Mouse (Mus musculus) embryonic facial prominence, embryonic 12.5 days (tissue): ENCODE measurements around the gene Rnf169. TPM values are rescaled to one million over a fixed set of nuclear protein-coding genes. Genes with fewer than 3 reads are reported as not detected.
"Not testable (repeated sequence)": the region's sequence is repeated elsewhere in the genome, so short reads cannot be mapped to it uniquely, and the experiment has no call there.

ENCODE experiments used
- ATAC-seq: fragments of 200-750 bp; cut with Nextera tagmentation; 2 replicates; pipeline ENCODE4 v1.8.0; 2017; ENCODE audit not compliant: insufficient number of reproducible peaks, insufficient read depth, low FRiP score, low TSS enrichment
- H3K27ac ChIP-seq: fragments of 300-500 bp; sonication (generic); 2 replicates; pipeline ENCODE4 v1.5.1; 2016; ENCODE audit warnings: mild to moderate bottlenecking
- H3K27me3 ChIP-seq: fragments of 300-500 bp; sonication (generic); 2 replicates; pipeline ENCODE4 v1.6.1; 2016; ENCODE audit warnings: mild to moderate bottlenecking, moderate library complexity
- H3K36me3 ChIP-seq: fragments of 300-500 bp; sonication (generic); 2 replicates; pipeline ENCODE4 v1.6.1; 2016; ENCODE audit warnings: mild to moderate bottlenecking
- H3K4me1 ChIP-seq: fragments of 300-500 bp; sonication (generic); 2 replicates; pipeline ENCODE4 v1.6.1; 2016
- H3K4me2 ChIP-seq: fragments of 300-500 bp; sonication (generic); replicated peaks from 2 replicates; pipeline ENCODE4 v1.6.1; 2016; ENCODE audit warnings: mild to moderate bottlenecking, moderate library complexity
- H3K4me3 ChIP-seq: fragments of 300-500 bp; sonication (generic); 2 replicates; pipeline ENCODE4 v1.5.1; 2016; ENCODE audit warnings: mild to moderate bottlenecking
- H3K9ac ChIP-seq: fragments of 300-500 bp; sonication (generic); 2 replicates; pipeline ENCODE4 v1.6.1; 2016; ENCODE audit warnings: mild to moderate bottlenecking, moderate library complexity
- H3K9me3 ChIP-seq: fragments of 300-500 bp; sonication (generic); 2 replicates; pipeline ENCODE4 v1.6.1; 2016; ENCODE audit warnings: mild to moderate bottlenecking, moderate library complexity
- WGBS: fragments of 180-500 bp; shearing (Covaris S2); methylation state at CpG from one replicate; pipeline ENCODE4 v1.1.7; 2016; 5-methylcytosine and 5-hydroxymethylcytosine counted together
- polyA plus RNA-seq: library from polyadenylated mRNA; unstranded; fragments of >200 nt; fragmentation: Nextera tagmentation; extraction: Ambion mirVana; gene quantifications from 2 replicates; pipeline ENCODE4 v1.2.1, GENCODE M21; 2016

The Rnf169 gene
- polyA plus RNA-seq, 1 experiment from 2014 or later = 8.1 TPM

GRCm38 (mm10) chr7:99978041-99978440, 2.2 kb downstream of the Rnf169 start:
- Histone ChIP-seq H3K4me3 (no peak overlapping the region), H3K4me1 (peaks cover 23% of the 10 kb centered on the region), H3K4me2 (no peak overlapping the region), H3K27ac (no peak overlapping the region), H3K9ac (no peak overlapping the region), H3K27me3 (no peaks in the 10 kb centered on the region), H3K9me3 (no peaks in the 10 kb centered on the region), H3K36me3 (no peaks in the 10 kb centered on the region)
- ATAC-seq = no peak
- 83% methylated on average over 2 of the region's 2 CpGs for WGBS

- Histone ChIP-seq H3K27me3 (no peaks in the 10 kb centered on the region), H3K9ac (no peak overlapping the region), H3K9me3 (no peaks in the 10 kb centered on the region), H3K4me3 (no peak overlapping the region), H3K27ac (no peak overlapping the region), H3K36me3 (no peaks in the 10 kb centered on the region), H3K4me2 (no peak overlapping the region), H3K4me1 (peaks cover 27% of the 10 kb centered on the region)
- WGBS = 86% methylated on average over 5 of the region's 5 CpGs
- no peak for ATAC-seq
Measured at GRCm38 (mm10) chr7:99975819-99976575, 4.3 kb downstream of the Rnf169 start.

GRCm38 (mm10) chr7:99974208-99974970, 5.9 kb downstream of the Rnf169 start:
- WGBS = 74% methylated on average over 10 of the region's 10 CpGs
- Histone ChIP-seq H3K27me3 (no peaks in the 10 kb centered on the region), H3K9me3 (no peaks in the 10 kb centered on the region), H3K4me3 (no peak overlapping the region), H3K4me1 (peaks cover 23% of the 10 kb centered on the region), H3K27ac (peak overlapping the region; percentile 4; the same call in 1 of the 2 replicates), H3K9ac (no peak overlapping the region), H3K4me2 (no peak overlapping the region), H3K36me3 (no peaks in the 10 kb centered on the region)
- ATAC-seq = no peak

DNA sequence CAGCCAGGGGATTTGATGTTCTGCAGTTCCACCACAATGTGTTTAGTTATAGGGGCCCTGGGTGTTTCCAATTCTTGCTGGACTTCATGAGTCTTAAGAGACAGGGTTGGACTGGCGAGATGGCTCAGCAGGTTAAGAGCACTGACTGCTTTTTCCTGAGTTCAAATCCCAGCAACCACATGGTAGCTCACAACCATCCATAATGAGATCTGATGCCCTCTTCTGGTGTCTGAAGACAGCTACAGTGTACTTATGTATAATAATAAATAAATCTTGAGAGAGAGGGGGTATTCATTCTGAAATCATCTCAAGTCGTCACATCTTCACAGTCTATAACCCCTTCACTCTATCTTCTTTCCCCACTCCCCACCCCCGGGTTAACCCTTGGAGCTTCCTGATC, 7.3 kb downstream of the Rnf169 start:
- not testable (repeated sequence) for H3K4me2 ChIP-seq, H3K9ac ChIP-seq, ATAC-seq, H3K27ac ChIP-seq, H3K27me3 ChIP-seq, H3K36me3 ChIP-seq, H3K9me3 ChIP-seq, H3K4me3 ChIP-seq
- 89% methylated on average over 3 of the region's 3 CpGs for WGBS
- H3K4me1 ChIP-seq = peaks cover 16% of the 10 kb centered on the region

- 82% methylated on average over 2 of the region's 2 CpGs for WGBS
- no peaks in the 10 kb centered on the region for H3K9me3 ChIP-seq
- no peak overlapping the region for H3K9ac ChIP-seq
- no peak overlapping the region for H3K4me3 ChIP-seq
- ATAC-seq = no peak
- 0 out of 2 replicates have a peak overlapping the region, but pooled peaks have one; percentile 30 for H3K27ac ChIP-seq
- H3K4me2 ChIP-seq = no peak overlapping the region
- no peaks in the 10 kb centered on the region for H3K27me3 ChIP-seq
- H3K4me1 ChIP-seq = peaks cover 14% of the 10 kb centered on the region
- no peaks in the 10 kb centered on the region for H3K36me3 ChIP-seq
Measured at GRCm38 (mm10) chr7:99971926-99972325, 8.3 kb downstream of the Rnf169 start.

GRCm38 (mm10) chr7:99969151-99969550, 11.1 kb downstream of the Rnf169 start:
- no peaks in the 10 kb centered on the region for H3K27me3 ChIP-seq
- no peak overlapping the region for H3K4me2 ChIP-seq
- no peak overlapping the region for H3K9ac ChIP-seq
- ATAC-seq = no peak
- no peak overlapping the region for H3K4me3 ChIP-seq
- no peak overlapping the region for H3K27ac ChIP-seq
- no peaks in the 10 kb centered on the region for H3K9me3 ChIP-seq
- WGBS = 88% methylated on average over 4 of the region's 4 CpGs
- peaks cover 36% of the 10 kb centered on the region for H3K4me1 ChIP-seq
- H3K36me3 ChIP-seq = no peaks in the 10 kb centered on the region

DNA sequence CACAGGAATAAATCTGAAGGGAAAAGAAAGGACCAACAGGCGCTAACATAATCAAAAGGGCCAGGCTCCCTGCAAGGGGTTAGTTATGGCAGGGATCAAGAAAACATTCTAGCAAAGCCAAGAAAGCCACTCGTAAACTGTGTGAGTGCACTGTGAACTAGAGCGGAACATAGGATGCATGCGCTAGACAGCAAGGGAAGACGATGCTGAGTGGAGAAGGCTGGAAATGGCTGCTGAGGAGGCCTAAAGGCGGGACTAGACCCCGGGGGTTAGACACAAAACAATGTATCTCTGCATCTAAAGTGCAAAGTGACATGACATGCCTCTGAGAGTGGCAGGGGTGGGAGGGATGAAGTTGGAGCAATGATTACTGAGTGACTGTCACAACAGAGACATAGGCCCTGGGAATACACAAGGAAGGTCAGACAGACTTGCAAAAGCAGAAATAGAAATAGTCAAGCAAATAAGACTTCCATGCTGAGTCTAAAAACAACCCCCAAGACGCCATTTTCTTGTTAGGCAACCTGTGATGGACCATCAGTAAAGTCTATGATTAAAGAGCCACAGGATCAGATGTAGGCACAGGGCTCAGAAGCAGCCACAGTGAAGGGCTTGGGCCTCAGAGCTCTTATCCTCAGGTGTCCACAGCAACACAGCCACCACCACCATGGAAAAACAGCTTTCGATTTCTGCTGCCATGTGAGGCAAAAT, 14.1 kb downstream of the Rnf169 start:
- H3K36me3 ChIP-seq = no peaks in the 10 kb centered on the region
- no peak overlapping the region for H3K4me3 ChIP-seq
- WGBS = 56% methylated on average over 9 of the region's 9 CpGs
- H3K4me1 ChIP-seq = peaks cover 29% of the 10 kb centered on the region
- H3K4me2 ChIP-seq = no peak overlapping the region
- no peaks in the 10 kb centered on the region for H3K9me3 ChIP-seq
- H3K9ac ChIP-seq = no peak overlapping the region
- H3K27me3 ChIP-seq = no peaks in the 10 kb centered on the region
- ATAC-seq = no peak
- peak overlapping the region; percentile 17; the same call in 1 of the 2 replicates for H3K27ac ChIP-seq

DNA sequence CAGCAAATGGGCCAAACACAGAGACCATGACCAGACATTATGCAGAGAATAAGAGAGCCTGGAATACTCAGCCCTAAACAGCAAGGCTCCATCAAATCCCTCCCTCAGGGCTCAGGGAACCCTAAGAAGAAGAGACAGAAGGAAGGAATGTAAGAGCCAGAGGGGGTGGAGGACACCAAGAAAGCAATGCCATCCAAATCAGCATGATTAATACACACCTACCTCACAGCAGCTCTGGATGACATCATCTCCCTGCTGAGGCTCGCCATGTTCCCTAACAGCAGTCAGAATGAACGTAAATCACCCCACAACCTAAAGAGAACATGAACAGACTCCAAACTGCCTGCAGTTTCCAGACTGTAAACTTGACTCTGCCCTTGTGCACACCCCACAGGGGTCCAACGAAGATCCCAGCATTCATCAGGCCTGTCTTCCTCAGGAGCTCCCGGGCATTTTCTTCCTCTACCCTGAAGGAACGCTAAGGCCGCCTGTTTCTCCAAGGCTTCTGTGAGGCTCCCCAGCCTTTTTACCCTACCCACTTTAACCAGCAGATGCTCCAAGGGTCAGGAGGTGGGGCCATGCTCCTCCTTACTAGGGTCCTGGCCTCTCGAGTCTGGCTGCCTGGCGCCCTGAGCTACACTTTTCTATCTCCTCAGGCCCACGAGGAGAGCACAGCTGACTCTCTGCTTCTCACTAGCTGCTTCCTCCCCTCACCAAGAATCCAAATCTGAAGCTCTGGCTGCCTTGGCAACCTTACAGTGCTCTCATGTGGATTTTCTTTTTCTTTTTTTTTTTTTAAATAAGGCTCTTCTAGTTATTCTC, 15.0 kb downstream of the Rnf169 start:
- WGBS = 27% methylated on average over 9 of the region's 9 CpGs
- no peaks in the 10 kb centered on the region for H3K27me3 ChIP-seq
- no peak overlapping the region for H3K4me3 ChIP-seq
- peak overlapping the region; percentile 26 for H3K27ac ChIP-seq
- no peak overlapping the region for H3K9ac ChIP-seq
- 0 out of 2 replicates have a peak overlapping the region, but pooled peaks have one; percentile 5 for H3K4me2 ChIP-seq
- no peaks in the 10 kb centered on the region for H3K9me3 ChIP-seq
- H3K36me3 ChIP-seq = no peaks in the 10 kb centered on the region
- H3K4me1 ChIP-seq = peaks cover 28% of the 10 kb centered on the region
- no peak for ATAC-seq

- no peaks in the 10 kb centered on the region for H3K9me3 ChIP-seq
- no peak for ATAC-seq
- whole genome bisulfite sequencing = 78% methylated on average over 3 of the region's 3 CpGs
Measured at GRCm38 (mm10) chr7:99963237-99963860, 16.9 kb downstream of the Rnf169 start.

GRCm38 (mm10) chr7:99962536-99963236, 17.6 kb downstream of the Rnf169 start:
- H3K9ac ChIP-seq = no peak overlapping the region
- H3K27me3 ChIP-seq = no peaks in the 10 kb centered on the region
- no peaks in the 10 kb centered on the region for H3K9me3 ChIP-seq
- 72% methylated on average over 8 of the region's 8 CpGs for WGBS
- no peak overlapping the region for H3K4me2 ChIP-seq
- ATAC-seq = no peak
- peaks cover 28% of the 10 kb centered on the region for H3K4me1 ChIP-seq
- H3K36me3 ChIP-seq = no peaks in the 10 kb centered on the region
- H3K27ac ChIP-seq = no peak overlapping the region
- H3K4me3 ChIP-seq = no peak overlapping the region

More at GRCm38 (mm10) chr7:99963237-99963860, 16.9 kb downstream of the Rnf169 start:
- H3K27ac ChIP-seq = no peak overlapping the region
- H3K4me1 ChIP-seq = peaks cover 28% of the 10 kb centered on the region
- H3K4me2 ChIP-seq = no peak overlapping the region
- no peaks in the 10 kb centered on the region for H3K27me3 ChIP-seq
- H3K36me3 ChIP-seq = no peaks in the 10 kb centered on the region
- no peak overlapping the region for H3K4me3 ChIP-seq
- no peak overlapping the region for H3K9ac ChIP-seq
